In genomic region chr10:63244055-63244671, GRCm38 (mm10) we compare ENCODE assay signal across 8 mouse cellular contexts. TPM values are rescaled to one million over a fixed set of nuclear protein-coding genes. Genes with fewer than 3 reads are reported as not detected.
DNase-seq lines count a peak whose midpoint lies in the region; ATAC-seq lines count a peak whose summit lies in the region.

No protein-coding gene starts in this region.

- intact Hi-C loops in left cerebral cortex, postnatal 4 days (cut with DNase I): loop anchor here (10.0 kb wide), 1 partner anchor 89 kb away; no protein-coding TSS in a partner anchor

- H3K9ac ChIP-seq in hindbrain, embryonic 12.5 days: peak overlapping the region; percentile 91

- no peaks in the 10 kb centered on the region for H3K36me3 ChIP-seq in hindbrain, embryonic 12.5 days

- peaks cover 18% of the 10 kb centered on the region for H3K4me1 ChIP-seq in hindbrain, embryonic 12.5 days

- no peaks in the 10 kb centered on the region for H3K9me3 ChIP-seq in hindbrain, embryonic 12.5 days (replicated peaks)

- H3K27ac ChIP-seq in hindbrain, embryonic 12.5 days: peak overlapping the region; percentile 95

- H3K27me3 ChIP-seq in hindbrain, embryonic 12.5 days: no peaks in the 10 kb centered on the region

- ATAC-seq in hindbrain, embryonic 12.5 days (ENCODE audit: low FRiP score): peak; percentile 86
- peak; percentile 22 for ATAC-seq in megakaryocyte, adult 5-6 weeks (ENCODE audit: poor library complexity, severe bottlenecking)

- WGBS in hindbrain, embryonic 12.5 days: under 1% methylated on average over 36 of the region's 41 CpGs

- peak overlapping the region; percentile 65 for H3K4me2 ChIP-seq in hindbrain, embryonic 12.5 days (replicated peaks)

- peak; percentile 39 for DNase-seq in heart, adult 8-10 months (ENCODE audit: low spot score)
- no peak for DNase-seq in heart, adult 9 months (ENCODE audit: low spot score in 2 of 2)
- peak; percentile 52 for DNase-seq in 3T3-L1 (ENCODE audit: low read depth, low spot score)
- DNase-seq in c-Kit-positive CD71-positive TER-119-negative erythroid progenitor cells, embryonic 14.5 days (ENCODE audit: low read depth): peak; percentile 43
- DNase-seq in left cerebral cortex, postnatal 4 days: no peak
- no peak for DNase-seq in adrenal gland, adult 2 months

- peak overlapping the region; percentile 94 for H3K4me3 ChIP-seq in hindbrain, embryonic 12.5 days

RNA-seq across cellular contexts. Expression of gene Herc4, which starts 0.6 kb away (rescaled TPM):
- total RNA-seq in heart, adult 8-10 months (2022): 10 to 100 TPM; 28.2 to 34.3 (median 31.5) TPM
- 40.9 and 47.1 TPM in 2 replicates for polyA plus RNA-seq in hindbrain, embryonic 12.5 days (2016; fragmentation: Nextera tagmentation; extraction: Ambion mirVana)
- total RNA-seq in megakaryocyte, adult 5-6 weeks (2015): 182 and 199 TPM in 2 replicates
- total RNA-seq in megakaryocyte, adult 5-6 weeks (2017): 133 and 144 TPM in 2 replicates
- 10 to 100 TPM; 47.7 to 55.8 TPM for total RNA-seq in left cerebral cortex, postnatal 4 days (2021)
- 100 to 1,000 TPM in 1 of 2 experiments, 10 to 100 TPM in 1; 76.9 to 195 TPM for total RNA-seq in adrenal gland, adult 2 months (2021)
- 10.7 and 14.0 TPM in 2 replicates for polyA plus RNA-seq in adrenal gland, adult 2 months (2012; rRNA removed)

RNA-seq across cellular contexts. Expression of gene Mypn, which starts 40.4 kb away (rescaled TPM):
- total RNA-seq in heart, adult 8-10 months (2022): 100 to 1,000 TPM in 3 of 4 experiments, 10 to 100 TPM in 1; 99.8 to 126 (median 104) TPM
- 0.08 and 0.76 TPM in 2 replicates for polyA plus RNA-seq in hindbrain, embryonic 12.5 days (2016; fragmentation: Nextera tagmentation; extraction: Ambion mirVana)
- total RNA-seq in megakaryocyte, adult 5-6 weeks (2015): not detected in 2 replicates
- not detected in 2 replicates for total RNA-seq in megakaryocyte, adult 5-6 weeks (2017)
- total RNA-seq in left cerebral cortex, postnatal 4 days (2021): 1 to 10 TPM; 4.0 to 4.3 TPM
- total RNA-seq in adrenal gland, adult 2 months (2021): 1 to 10 TPM in 1 of 2 experiments, under 1 TPM in 1; 0.31 to 1.1 TPM
- polyA plus RNA-seq in adrenal gland, adult 2 months (2012; rRNA removed): 0.02 and 0.07 TPM in 2 replicates

Comparison
In these comparisons a context has a peak if more than half of its experiments do, and no peak if none do; other contexts are left out.
1. DNase-seq: peak in heart, adult 8-10 months (single experiment), 3T3-L1 (single experiment) and c-Kit-positive CD71-positive TER-119-negative erythroid progenitor cells, embryonic 14.5 days (single experiment); none in heart, adult 9 months (0 of 2), left cerebral cortex, postnatal 4 days (single experiment) and adrenal gland, adult 2 months (single experiment).
2. RNA of gene Mypn, which starts 40.4 kb away (total RNA-seq): 99.8 to 126 TPM in heart, adult 8-10 months; 4.0 to 4.3 TPM in left cerebral cortex, postnatal 4 days, 0.31 to 1.1 TPM in adrenal gland, adult 2 months and not detected in megakaryocyte, adult 5-6 weeks; every median in the first group is over 10 times any median in the second.